Mouse (Mus musculus): ENCODE data around the gene Slc22a8.

Gene Slc22a8

GRCm38 (mm10) chr19:8597269-8597668 lies 6.2 kb downstream of the Slc22a8 start:
- no peak for DNase-seq (ENCODE audit: low read depth, low spot score)

DNA sequence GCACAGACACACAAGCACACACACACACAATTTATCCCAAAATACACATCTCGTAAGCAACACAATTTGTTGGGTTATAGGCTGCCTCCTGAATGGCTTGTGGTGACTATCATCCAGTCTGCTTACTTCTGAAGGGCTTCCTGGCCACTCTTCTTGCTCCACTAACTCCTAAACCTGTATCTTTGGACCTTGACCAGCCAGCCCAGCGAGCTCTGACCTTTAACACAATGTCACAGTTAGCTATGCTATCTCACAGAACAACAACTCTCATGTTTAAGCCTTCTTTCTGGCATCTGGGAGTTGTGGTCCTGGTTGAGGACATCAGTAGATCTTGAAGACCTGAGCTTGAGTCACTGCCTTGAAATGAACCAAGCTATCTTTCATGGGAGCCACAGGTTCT lies 8.2 kb downstream of the Slc22a8 start:
- no peak for DNase-seq (ENCODE audit: low read depth, low spot score)

DNA sequence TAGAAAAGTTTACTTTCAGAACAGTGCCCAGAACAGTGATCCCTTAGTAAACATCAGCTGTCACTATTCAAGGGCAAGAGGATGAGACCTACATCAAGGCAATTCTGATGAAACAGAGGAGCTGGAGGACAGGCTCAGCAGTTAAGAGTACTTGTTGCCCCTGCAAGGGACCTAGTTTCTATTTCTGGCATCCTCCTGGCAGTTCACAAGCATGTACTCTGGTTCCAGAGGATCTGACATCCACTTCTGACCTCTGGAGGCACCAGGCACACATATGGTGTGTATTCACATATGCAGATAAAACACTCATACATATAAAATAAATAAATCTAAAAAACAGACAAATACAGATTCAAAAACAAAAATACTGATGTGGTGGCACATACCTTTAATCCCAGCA lies 10.9 kb downstream of the Slc22a8 start:
- DNase-seq (ENCODE audit: low read depth, low spot score) = no peak

DNA sequence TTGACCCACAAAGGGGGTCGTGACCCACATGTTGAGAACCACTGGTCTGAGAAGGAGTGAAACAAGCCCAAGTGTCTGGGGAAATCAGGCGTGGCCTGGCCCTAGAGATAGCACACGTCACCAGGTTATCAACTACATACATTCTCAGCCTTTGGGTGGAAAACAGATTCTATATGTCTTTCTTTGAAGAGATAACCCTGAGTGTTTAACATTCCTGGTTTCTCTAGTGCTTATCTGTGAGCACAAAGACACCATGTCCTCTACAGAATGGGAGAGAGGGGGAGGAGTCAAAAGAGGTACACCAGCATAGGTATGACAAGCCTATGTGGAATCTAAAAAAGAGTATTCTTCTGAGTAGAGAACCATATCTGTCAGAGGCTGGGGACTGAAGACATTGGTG lies 11.9 kb downstream of the Slc22a8 start:
- no peak for DNase-seq (ENCODE audit: low read depth, low spot score)

DNA sequence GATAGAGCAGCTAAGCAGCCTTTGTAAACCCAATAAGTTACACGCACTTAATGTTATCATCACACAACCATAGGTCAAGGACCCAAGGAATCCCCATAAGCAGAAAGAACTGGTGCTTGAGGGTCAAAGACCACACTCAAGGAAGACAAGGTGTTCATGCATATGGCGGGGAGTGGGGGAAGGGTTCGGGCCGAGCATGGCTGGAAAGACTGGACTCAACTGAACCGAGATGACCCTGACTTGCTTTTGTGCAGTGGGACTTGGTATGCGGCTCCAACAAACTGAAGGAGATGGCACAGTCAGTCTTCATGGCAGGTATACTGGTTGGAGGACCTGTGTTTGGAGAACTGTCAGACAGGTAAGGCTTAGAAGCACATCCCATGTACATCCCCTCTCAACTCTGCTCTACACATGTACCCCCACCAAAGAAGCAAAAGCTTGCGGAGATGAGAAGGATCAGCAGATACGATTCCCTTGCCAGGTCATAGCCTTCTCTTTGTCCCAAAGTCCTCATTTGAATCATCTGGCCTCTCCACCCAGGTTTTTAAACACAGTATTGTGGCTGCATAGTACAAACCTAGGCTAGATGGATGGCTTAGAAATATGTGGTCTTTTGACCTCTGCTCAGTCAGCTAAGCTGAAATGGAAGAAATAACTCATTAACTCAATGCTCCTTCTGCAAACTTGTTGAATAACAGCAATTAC lies 13.6 kb downstream of the Slc22a8 start:
- no peak for DNase-seq (ENCODE audit: low read depth, low spot score)

DNA sequence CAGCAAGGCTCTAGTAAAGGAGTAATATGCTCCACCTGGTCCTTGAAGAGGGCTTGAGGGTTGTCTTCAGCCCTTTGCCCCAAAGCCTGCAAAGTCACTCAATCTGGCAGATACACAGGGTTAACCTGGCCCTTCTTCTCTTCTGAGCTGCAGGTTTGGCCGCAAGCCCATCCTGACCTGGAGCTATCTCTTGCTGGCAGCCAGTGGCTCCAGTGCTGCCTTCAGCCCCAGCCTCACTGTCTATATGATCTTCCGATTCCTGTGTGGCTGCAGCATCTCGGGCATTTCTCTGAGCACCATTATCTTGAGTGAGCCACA lies 14.1 kb downstream of the Slc22a8 start:
- no peak for DNase-seq (ENCODE audit: low read depth, low spot score)

GRCm38 (mm10) chr19:8611358-8612123 lies 20.5 kb downstream of the Slc22a8 start:
- DNase-seq (ENCODE audit: low read depth, low spot score) = no peak

DNA sequence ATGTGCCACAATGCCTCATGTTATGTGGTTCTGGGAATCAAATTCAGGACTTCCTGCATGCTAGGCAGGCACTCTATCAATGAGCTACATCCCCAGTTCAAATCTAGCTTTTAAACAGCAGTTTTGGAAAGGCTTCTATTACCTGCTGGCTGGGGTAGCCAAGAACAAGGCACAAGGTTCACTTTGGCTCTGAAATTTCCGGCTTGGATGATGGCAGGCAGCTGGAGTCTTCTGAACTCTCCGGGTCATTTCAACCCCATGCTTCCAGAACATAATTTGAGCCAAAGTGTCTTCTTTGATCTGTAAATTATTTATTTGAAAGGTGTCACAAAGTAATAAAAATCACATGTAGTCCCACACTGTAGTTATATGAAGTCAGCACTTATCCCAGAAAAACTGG lies 22.1 kb downstream of the Slc22a8 start:
- no peak for DNase-seq (ENCODE audit: low read depth, low spot score)

GRCm38 (mm10) chr19:8614343-8614742 lies 23.3 kb downstream of the Slc22a8 start:
- DNase-seq (ENCODE audit: low read depth, low spot score) = no peak

GRCm38 (mm10) chr19:8616314-8616713 lies 25.3 kb downstream of the Slc22a8 start:
- DNase-seq (ENCODE audit: low read depth, low spot score) = no peak

- no peak for DNase-seq (ENCODE audit: low read depth, low spot score)
These were observed 26.9 kb downstream of the Slc22a8 start, which contains the start of gene Slc22a6 for GRCm38 (mm10) chr19:8617904-8618303. TSS of gene Slc22a6 (plus strand) at chr19:8618039.

GRCm38 (mm10) chr19:8621098-8621497 lies 30.0 kb downstream of the Slc22a8 start:
- DNase-seq (ENCODE audit: low read depth, low spot score) = peak; percentile 12

GRCm38 (mm10) chr19:8630249-8630648 lies 39.2 kb downstream of the Slc22a8 start:
- DNase-seq (ENCODE audit: low read depth, low spot score) = no peak

DNA sequence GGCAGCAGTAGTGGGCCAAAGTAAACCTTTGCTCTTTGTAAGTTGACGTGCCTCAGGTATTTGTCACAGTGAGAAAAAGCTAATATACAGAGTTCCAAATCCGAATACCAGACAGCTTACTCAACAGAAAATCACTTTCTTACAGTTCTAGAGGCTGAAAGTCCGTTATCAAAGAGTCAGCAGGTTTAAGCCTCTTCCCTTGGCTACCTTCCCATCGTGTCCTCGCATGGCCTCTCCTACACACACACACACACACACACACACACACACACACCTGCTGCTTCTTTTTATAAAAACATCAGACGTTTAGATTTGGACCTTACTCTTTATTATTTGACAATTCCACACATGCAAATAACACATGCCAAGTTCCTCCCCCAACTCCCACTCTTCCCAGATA lies 39.8 kb downstream of the Slc22a8 start:
- DNase-seq (ENCODE audit: low read depth, low spot score) = no peak

- no peak for DNase-seq (ENCODE audit: low read depth, low spot score)
These were observed 41.0 kb downstream of the Slc22a8 start for GRCm38 (mm10) chr19:8632029-8632428.

DNA sequence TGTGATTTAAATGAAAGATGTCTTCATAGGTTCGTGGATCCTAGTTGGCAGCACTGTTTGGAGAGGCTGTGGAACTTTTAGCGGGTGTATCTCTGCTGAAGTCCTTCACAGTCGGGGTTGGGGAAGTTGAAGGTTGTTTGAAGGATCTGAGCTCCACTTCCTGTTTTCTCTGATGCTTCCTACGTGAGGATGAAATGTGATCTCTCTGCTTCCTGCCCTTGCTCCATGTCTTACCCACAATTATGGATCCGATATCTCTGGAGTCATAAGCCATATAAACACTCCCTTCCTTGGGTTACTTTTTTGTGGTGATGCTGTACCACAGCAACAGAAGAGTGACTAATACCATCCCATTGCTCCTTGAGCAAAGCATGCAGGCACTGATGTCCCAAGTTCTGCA lies 51.0 kb downstream of the Slc22a8 start:
- no peak for DNase-seq (ENCODE audit: low read depth, low spot score)

GRCm38 (mm10) chr19:8646393-8646792 lies 55.3 kb downstream of the Slc22a8 start:
- DNase-seq (ENCODE audit: low read depth, low spot score) = no peak

DNA sequence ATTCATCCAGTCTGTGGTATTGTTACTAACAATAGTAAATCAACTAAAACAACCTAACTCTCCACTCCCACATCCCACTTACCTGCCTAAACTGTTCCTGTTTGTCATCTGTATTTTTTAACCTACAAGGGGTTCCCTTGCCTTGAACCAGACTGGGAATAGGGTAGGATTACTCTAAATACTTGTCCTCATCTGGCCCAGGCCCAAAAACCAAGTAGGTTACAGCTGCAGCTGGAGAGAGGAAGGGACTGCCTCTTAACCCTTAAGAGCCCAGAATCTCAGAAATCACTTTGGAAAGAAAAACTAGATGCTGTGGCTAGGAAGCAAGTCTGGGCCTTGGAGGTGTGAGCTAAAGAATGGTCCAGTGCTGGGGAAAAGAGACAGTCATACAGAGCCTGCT lies 64.8 kb downstream of the Slc22a8 start:
- DNase-seq (ENCODE audit: low read depth, low spot score) = no peak

- DNase-seq (ENCODE audit: low read depth, low spot score) = no peak
These were observed 65.3 kb downstream of the Slc22a8 start for GRCm38 (mm10) chr19:8656341-8656740.
